Mouse (Mus musculus): ENCODE measurements around the gene Tubgcp2. TPM values are rescaled to one million over a fixed set of nuclear protein-coding genes. Genes with fewer than 3 reads are reported as not detected.

The Tubgcp2 gene
- total and polyA plus RNA-seq, 3 experiments = 27.1 to 43.6 TPM; not detected in 1

GRCm38 (mm10) chr7:139994676-139995075, 41.8 kb downstream of the Tubgcp2 start:
- peak; percentile 77 for DNase-seq (ENCODE audit: low read depth, low spot score)
- no peak overlapping the region for H3K27ac ChIP-seq (ENCODE audit: control insufficient read depth, low read depth, low read length)
- H3K27me3 ChIP-seq (ENCODE audit: control insufficient read depth in 1 of 2, insufficient read depth in 2 of 2, low read length in 2 of 2) = no peaks in the 10 kb centered on the region
- TF ChIP-seq ZKSCAN1 (IDR thresholded peaks at IDR 0.05; ENCODE audit: low read depth, low read length) (no peak), NELFE (IDR thresholded peaks at IDR 0.05; ENCODE audit: low read depth, low read length) (no peak), TAL1 (IDR thresholded peaks at IDR 0.05; ENCODE audit: low read length) (no peak), RAD21 (IDR thresholded peaks at IDR 0.05; ENCODE audit: low read depth, low read length) (peak; percentile 73), USF2 (IDR thresholded peaks at IDR 0.05; ENCODE audit: borderline replicate concordance in 1 of 2, insufficient read depth in 1 of 2, low read depth in 1 of 2, low read length in 2 of 2) (no peak), USF1 (IDR thresholded peaks at IDR 0.05; ENCODE audit: low read depth, low read length) (no peak), SMC3 (IDR thresholded peaks at IDR 0.05; ENCODE audit: low read depth, low read length) (peak; percentile 73), CTCF (IDR thresholded peaks at IDR 0.05 in 2 of 3, conservative IDR thresholded peaks at IDR 0.05 in 1 of 3; ENCODE audit: control insufficient read depth in 1 of 3, insufficient read depth in 1 of 3, low read depth in 2 of 3, low read length in 3 of 3, poor library complexity in 1 of 3, severe bottlenecking in 1 of 3) (peak; percentile 66 to 81 (median 78)), ZC3H11A (IDR thresholded peaks at IDR 0.05; ENCODE audit: low read depth, low read length) (peak; percentile 54), MXI1 (IDR thresholded peaks at IDR 0.05; ENCODE audit: low read depth, low read length) (no peak)
- no peaks in the 10 kb centered on the region for H3K9me3 ChIP-seq (replicated peaks; ENCODE audit: insufficient read depth, low read length)
- H3K4me3 ChIP-seq (ENCODE audit: control insufficient read depth in 1 of 2, insufficient read depth in 1 of 2, low read depth in 2 of 2, low read length in 2 of 2) = no peak overlapping the region
- H3K79me2 ChIP-seq (ENCODE audit: control insufficient read depth, insufficient read depth, low read length, poor library complexity) = no peaks in the 10 kb centered on the region
- H3K4me1 ChIP-seq (ENCODE audit: control insufficient read depth in 1 of 2, insufficient read depth in 2 of 2, low read length in 2 of 2) = no peaks in the 10 kb centered on the region
- peaks cover 0 to 2% of the 10 kb centered on the region in 2 experiments; a peak in 1 of 4 replicates for H3K36me3 ChIP-seq (ENCODE audit: control insufficient read depth in 1 of 2, insufficient read depth in 2 of 2, low read length in 2 of 2)
- H3K9ac ChIP-seq (ENCODE audit: control insufficient read depth, low read depth, low read length, poor library complexity, severe bottlenecking) = no peak overlapping the region

GRCm38 (mm10) chr7:139994202-139994601, 42.3 kb downstream of the Tubgcp2 start:
- no peak overlapping the region for H3K9ac ChIP-seq (ENCODE audit: control insufficient read depth, low read depth, low read length, poor library complexity, severe bottlenecking)
- no peaks in the 10 kb centered on the region for H3K27me3 ChIP-seq (ENCODE audit: control insufficient read depth in 1 of 2, insufficient read depth in 2 of 2, low read length in 2 of 2)
- no peaks in the 10 kb centered on the region for H3K4me1 ChIP-seq (ENCODE audit: control insufficient read depth in 1 of 2, insufficient read depth in 2 of 2, low read length in 2 of 2)
- no peak overlapping the region for H3K4me3 ChIP-seq (ENCODE audit: control insufficient read depth in 1 of 2, insufficient read depth in 1 of 2, low read depth in 2 of 2, low read length in 2 of 2)
- no peak overlapping the region for H3K27ac ChIP-seq (ENCODE audit: control insufficient read depth, low read depth, low read length)
- DNase-seq (ENCODE audit: low read depth, low spot score) = no peak
- peaks cover 0 to 2% of the 10 kb centered on the region in 2 experiments; a peak in 1 of 4 replicates for H3K36me3 ChIP-seq (ENCODE audit: control insufficient read depth in 1 of 2, insufficient read depth in 2 of 2, low read length in 2 of 2)
- no peaks in the 10 kb centered on the region for H3K79me2 ChIP-seq (ENCODE audit: control insufficient read depth, insufficient read depth, low read length, poor library complexity)
- no peak for TF ChIP-seq RCOR1 (IDR thresholded peaks at IDR 0.05; ENCODE audit: low read depth, low read length)
- no peak for TF ChIP-seq POLR2AphosphoS2 (IDR thresholded peaks at IDR 0.05; ENCODE audit: low read length)
- no peak for TF ChIP-seq MAZ (IDR thresholded peaks at IDR 0.05; ENCODE audit: low read depth, low read length)
- TF ChIP-seq MYC (IDR thresholded peaks at IDR 0.05; ENCODE audit: low read depth, low read length) = no peak
- TF ChIP-seq TAL1 (IDR thresholded peaks at IDR 0.05; ENCODE audit: low read length) = no peak
- TF ChIP-seq CTCF (IDR thresholded peaks at IDR 0.05 in 2 of 3, conservative IDR thresholded peaks at IDR 0.05 in 1 of 3; ENCODE audit: control insufficient read depth in 1 of 3, insufficient read depth in 1 of 3, low read depth in 2 of 3, low read length in 3 of 3, poor library complexity in 1 of 3, severe bottlenecking in 1 of 3) = no peak
- TF ChIP-seq ZKSCAN1 (IDR thresholded peaks at IDR 0.05; ENCODE audit: low read depth, low read length) = no peak
- TF ChIP-seq BHLHE40 (IDR thresholded peaks at IDR 0.05; ENCODE audit: borderline replicate concordance, low read depth, low read length) = no peak
- TF ChIP-seq CHD2 (IDR thresholded peaks at IDR 0.05; ENCODE audit: low read length) = no peak
- no peak for TF ChIP-seq ZC3H11A (IDR thresholded peaks at IDR 0.05; ENCODE audit: low read depth, low read length)
- TF ChIP-seq TBP (IDR thresholded peaks at IDR 0.05; ENCODE audit: low read depth, low read length) = no peak
- TF ChIP-seq POLR2A (IDR thresholded peaks at IDR 0.05; ENCODE audit: control insufficient read depth in 1 of 2, insufficient read depth in 1 of 2, low read depth in 1 of 2, low read length in 2 of 2, poor library complexity in 1 of 2) = no peak
- TF ChIP-seq MAFK (IDR thresholded peaks at IDR 0.05; ENCODE audit: borderline replicate concordance, low read depth, low read length) = no peak
- TF ChIP-seq MXI1 (IDR thresholded peaks at IDR 0.05; ENCODE audit: low read depth, low read length) = no peak
- no peak for TF ChIP-seq UBTF (IDR thresholded peaks at IDR 0.05; ENCODE audit: borderline replicate concordance, insufficient read depth, low read depth, low read length)
- no peaks in the 10 kb centered on the region for H3K9me3 ChIP-seq (replicated peaks; ENCODE audit: insufficient read depth, low read length)
